Mouse (Mus musculus): Measurements from ENCODE around the gene Numbl.

Gene Numbl

GRCm38 (mm10) chr7:27324928-27325327 is 66.7 kb downstream of the Numbl start:
- Histone ChIP-seq H3K27me3 (ENCODE audit: insufficient read depth, low read length) (no peaks in the 10 kb centered on the region), H3K4me1 (replicated peaks; ENCODE audit: low read depth, low read length) (peaks cover 95% of the 10 kb centered on the region), H3K9me3 (ENCODE audit: low read length) (no peaks in the 10 kb centered on the region), H3K4me3 (replicated peaks; ENCODE audit: low read length) (peak overlapping the region; percentile 85), H3K36me3 (ENCODE audit: insufficient read depth, low read length) (peaks cover 77% of the 10 kb centered on the region)
- no peak for TF ChIP-seq POU5F1 (IDR thresholded peaks at IDR 0.05; ENCODE audit: borderline replicate concordance, low read length)
- no peak for TF ChIP-seq NANOG (IDR thresholded peaks at IDR 0.05; ENCODE audit: borderline replicate concordance, low read length)
- TF ChIP-seq CTCF (conservative IDR thresholded peaks at IDR 0.05; ENCODE audit: low read length) = no peak

- peaks cover 70% of the 10 kb centered on the region for H3K36me3 ChIP-seq (ENCODE audit: insufficient read depth, low read length)
- TF ChIP-seq POU5F1 (IDR thresholded peaks at IDR 0.05; ENCODE audit: borderline replicate concordance, low read length) (no peak), NANOG (IDR thresholded peaks at IDR 0.05; ENCODE audit: borderline replicate concordance, low read length) (no peak), CTCF (conservative IDR thresholded peaks at IDR 0.05; ENCODE audit: low read length) (no peak)
- H3K4me1 ChIP-seq (replicated peaks; ENCODE audit: low read depth, low read length) = peaks cover 94% of the 10 kb centered on the region
- H3K4me3 ChIP-seq (replicated peaks; ENCODE audit: low read length) = peak overlapping the region; percentile 85
- H3K9me3 ChIP-seq (ENCODE audit: low read length) = no peaks in the 10 kb centered on the region
- H3K27me3 ChIP-seq (ENCODE audit: insufficient read depth, low read length) = no peaks in the 10 kb centered on the region
These were observed 67.5 kb downstream of the Numbl start for GRCm38 (mm10) chr7:27325697-27326096.

- peaks cover 64% of the 10 kb centered on the region for H3K36me3 ChIP-seq (ENCODE audit: insufficient read depth, low read length)
- H3K4me3 ChIP-seq (replicated peaks; ENCODE audit: low read length) = peak overlapping the region; percentile 85
- H3K27me3 ChIP-seq (ENCODE audit: insufficient read depth, low read length) = no peaks in the 10 kb centered on the region
- H3K9me3 ChIP-seq (ENCODE audit: low read length) = no peaks in the 10 kb centered on the region
- H3K4me1 ChIP-seq (replicated peaks; ENCODE audit: low read depth, low read length) = peaks cover 90% of the 10 kb centered on the region
- TF ChIP-seq NANOG (IDR thresholded peaks at IDR 0.05; ENCODE audit: borderline replicate concordance, low read length) = no peak
- TF ChIP-seq CTCF (conservative IDR thresholded peaks at IDR 0.05; ENCODE audit: low read length) = no peak
- no peak for TF ChIP-seq POU5F1 (IDR thresholded peaks at IDR 0.05; ENCODE audit: borderline replicate concordance, low read length)
These were observed 68.1 kb downstream of the Numbl start for GRCm38 (mm10) chr7:27326101-27326880.

- Histone ChIP-seq H3K27me3 (ENCODE audit: insufficient read depth, low read length) (no peaks in the 10 kb centered on the region), H3K4me1 (replicated peaks; ENCODE audit: low read depth, low read length) (peaks cover 88% of the 10 kb centered on the region), H3K4me3 (replicated peaks; ENCODE audit: low read length) (peak overlapping the region; percentile 85), H3K9me3 (ENCODE audit: low read length) (no peaks in the 10 kb centered on the region), H3K36me3 (ENCODE audit: insufficient read depth, low read length) (peaks cover 53% of the 10 kb centered on the region)
- TF ChIP-seq POU5F1 (IDR thresholded peaks at IDR 0.05; ENCODE audit: borderline replicate concordance, low read length) (no peak), CTCF (conservative IDR thresholded peaks at IDR 0.05; ENCODE audit: low read length) (no peak), NANOG (IDR thresholded peaks at IDR 0.05; ENCODE audit: borderline replicate concordance, low read length) (no peak)
These were observed 69.3 kb downstream of the Numbl start for GRCm38 (mm10) chr7:27327500-27327899.

- H3K4me1 ChIP-seq (replicated peaks; ENCODE audit: low read depth, low read length) = peaks cover 84% of the 10 kb centered on the region
These were observed 69.9 kb downstream of the Numbl start for GRCm38 (mm10) chr7:27328161-27328560.

GRCm38 (mm10) chr7:27328648-27329047 is 70.4 kb downstream of the Numbl start:
- H3K27me3 ChIP-seq (ENCODE audit: insufficient read depth, low read length) = no peaks in the 10 kb centered on the region
- no peak for TF ChIP-seq CTCF (conservative IDR thresholded peaks at IDR 0.05; ENCODE audit: low read length)
- no peak for TF ChIP-seq NANOG (IDR thresholded peaks at IDR 0.05; ENCODE audit: borderline replicate concordance, low read length)
- TF ChIP-seq POU5F1 (IDR thresholded peaks at IDR 0.05; ENCODE audit: borderline replicate concordance, low read length) = no peak
- peaks cover 79% of the 10 kb centered on the region for H3K4me1 ChIP-seq (replicated peaks; ENCODE audit: low read depth, low read length)
- H3K4me3 ChIP-seq (replicated peaks; ENCODE audit: low read length) = peak overlapping the region; percentile 85
- H3K36me3 ChIP-seq (ENCODE audit: insufficient read depth, low read length) = peaks cover 42% of the 10 kb centered on the region
- no peaks in the 10 kb centered on the region for H3K9me3 ChIP-seq (ENCODE audit: low read length)

More at GRCm38 (mm10) chr7:27328161-27328560, 69.9 kb downstream of the Numbl start:
- no peaks in the 10 kb centered on the region for H3K9me3 ChIP-seq (ENCODE audit: low read length)
- no peaks in the 10 kb centered on the region for H3K27me3 ChIP-seq (ENCODE audit: insufficient read depth, low read length)
- TF ChIP-seq NANOG (IDR thresholded peaks at IDR 0.05; ENCODE audit: borderline replicate concordance, low read length) (no peak), CTCF (conservative IDR thresholded peaks at IDR 0.05; ENCODE audit: low read length) (no peak), POU5F1 (IDR thresholded peaks at IDR 0.05; ENCODE audit: borderline replicate concordance, low read length) (no peak)
- peak overlapping the region; percentile 85 for H3K4me3 ChIP-seq (replicated peaks; ENCODE audit: low read length)
- H3K36me3 ChIP-seq (ENCODE audit: insufficient read depth, low read length) = peaks cover 46% of the 10 kb centered on the region

- TF ChIP-seq CTCF (conservative IDR thresholded peaks at IDR 0.05; ENCODE audit: low read length) (peak; percentile 37), NANOG (IDR thresholded peaks at IDR 0.05; ENCODE audit: borderline replicate concordance, low read length) (no peak)
- Histone ChIP-seq H3K4me3 (replicated peaks; ENCODE audit: low read length) (peak overlapping the region; percentile 85), H3K36me3 (ENCODE audit: insufficient read depth, low read length) (peaks cover 34% of the 10 kb centered on the region), H3K27me3 (ENCODE audit: insufficient read depth, low read length) (no peaks in the 10 kb centered on the region), H3K4me1 (replicated peaks; ENCODE audit: low read depth, low read length) (peaks cover 79% of the 10 kb centered on the region), H3K9me3 (ENCODE audit: low read length) (no peaks in the 10 kb centered on the region)
These were observed 71.2 kb downstream of the Numbl start for GRCm38 (mm10) chr7:27329326-27329947.

GRCm38 (mm10) chr7:27329981-27330380 is 71.7 kb downstream of the Numbl start:
- peaks cover 79% of the 10 kb centered on the region for H3K4me1 ChIP-seq (replicated peaks; ENCODE audit: low read depth, low read length)
- no peaks in the 10 kb centered on the region for H3K27me3 ChIP-seq (ENCODE audit: insufficient read depth, low read length)
- H3K36me3 ChIP-seq (ENCODE audit: insufficient read depth, low read length) = peaks cover 28% of the 10 kb centered on the region
- no peaks in the 10 kb centered on the region for H3K9me3 ChIP-seq (ENCODE audit: low read length)
- TF ChIP-seq CTCF (conservative IDR thresholded peaks at IDR 0.05; ENCODE audit: low read length) (no peak), POU5F1 (IDR thresholded peaks at IDR 0.05; ENCODE audit: borderline replicate concordance, low read length) (no peak), NANOG (IDR thresholded peaks at IDR 0.05; ENCODE audit: borderline replicate concordance, low read length) (no peak)
- H3K4me3 ChIP-seq (replicated peaks; ENCODE audit: low read length) = peak overlapping the region; percentile 85

All from E14TG2a.4 (cell line).